Mouse (Mus musculus) left cerebral cortex, postnatal 14 days (tissue): ENCODE measurements around the gene Spata45. TPM values are rescaled to one million over a fixed set of nuclear protein-coding genes. Genes with fewer than 3 reads are reported as not detected.

Source experiments
- DNase-seq, 2 experiments: peaks; one replicate each; pipeline ENCODE4 v3.0.0; 2021 to 2022; ENCODE audit warnings: low spot score in 2 of 2, mixed read lengths in 1 of 2
- intact Hi-C: fragments of 180-260 bp; cut with DNase I; formaldehyde crosslinking; loops from one replicate; pipeline ENCODE4 v1.15.1; 2025
- total RNA-seq, 2 experiments: library from RNA; stranded (reverse); gene quantifications; 2 replicates each; pipeline ENCODE4 v1.2.3; 2021

The Spata45 gene
- total RNA-seq, 2 experiments from 2014 or later: not detected

DNA sequence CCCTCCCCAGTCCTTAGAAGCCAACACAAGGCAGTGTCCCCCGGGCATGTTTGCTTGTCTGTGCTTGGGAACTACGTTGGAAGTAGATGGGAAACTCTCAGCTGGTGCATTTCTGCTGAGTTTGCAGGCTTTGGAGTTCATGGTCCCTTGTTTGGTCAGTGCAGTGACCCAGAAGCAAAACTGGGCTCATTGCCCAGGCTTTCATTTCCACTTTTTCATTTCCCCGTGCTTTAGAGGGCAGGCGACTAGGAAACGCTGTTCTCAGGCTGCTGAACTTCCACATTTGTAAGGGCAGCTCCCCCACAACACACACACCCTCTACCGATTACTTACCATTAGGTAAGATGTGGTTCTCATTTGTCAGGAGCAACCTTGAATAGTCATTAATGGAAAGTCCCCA is 36.6 kb downstream of the Spata45 start:
- DNase-seq: peak; percentile 59 to 62
- intact Hi-C loops: no loop called here

GRCm38 (mm10) chr1:191073486-191073885 is 37.0 kb downstream of the Spata45 start:
- intact Hi-C loops: no loop called here
- DNase-seq: no peak

DNA sequence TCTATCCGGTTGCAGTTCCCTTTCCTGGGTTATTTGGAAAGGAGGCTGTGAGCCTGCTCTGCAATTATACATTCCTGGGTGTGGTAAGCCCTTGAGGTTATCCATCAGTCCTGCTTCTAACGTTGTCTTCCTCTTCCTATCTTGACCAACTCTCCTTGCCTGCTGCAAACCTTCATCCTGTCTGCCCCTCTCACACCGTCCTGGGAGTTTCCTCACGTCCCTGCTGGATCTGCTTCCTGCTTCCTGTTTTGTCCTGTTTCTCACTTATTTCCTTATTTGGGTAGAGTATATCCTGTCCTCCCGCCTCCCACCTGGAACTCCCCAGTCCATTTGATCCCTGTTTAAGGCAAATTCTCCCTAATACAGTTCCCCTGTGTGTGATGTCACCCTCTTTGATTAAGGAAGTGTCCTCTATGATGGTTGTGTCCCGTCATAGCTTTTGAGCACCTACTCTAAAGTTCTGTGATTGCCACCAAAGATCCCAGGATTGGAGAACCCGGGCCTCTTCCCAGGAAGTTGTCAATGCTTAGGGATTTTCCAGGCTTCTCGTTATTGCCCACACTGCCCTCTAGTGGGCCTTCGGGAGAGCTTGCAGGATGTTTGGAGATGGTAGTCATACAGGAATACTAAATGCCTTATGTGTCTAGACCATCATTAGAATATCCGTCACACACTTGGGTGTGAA is 38.9 kb downstream of the Spata45 start:
- peak; percentile 61 to 70 for DNase-seq
- intact Hi-C loops: loop anchor here (5.0 kb wide), 1 partner anchor 202 kb away; no protein-coding TSS in a partner anchor

DNA sequence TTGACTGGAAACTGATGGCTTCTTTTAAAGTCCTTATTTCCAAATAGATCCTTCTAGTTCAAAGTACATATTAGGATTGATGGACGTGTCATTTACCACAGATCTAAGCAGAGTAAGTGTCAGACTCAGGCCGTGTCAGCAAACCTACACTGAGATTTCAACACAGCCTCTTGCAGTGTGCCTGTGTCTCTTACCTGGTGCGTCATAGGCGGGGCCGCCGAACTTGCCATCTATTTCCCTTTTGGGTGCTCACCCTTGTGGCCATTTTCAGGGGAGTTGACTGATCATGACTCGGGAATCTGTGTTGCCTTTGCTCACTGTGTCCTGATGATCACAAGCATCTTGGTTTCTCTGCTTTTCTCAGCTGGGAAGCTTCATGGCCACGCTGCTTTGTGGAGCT is 46.8 kb downstream of the Spata45 start:
- intact Hi-C loops: loop anchor here (5.0 kb wide), 1 partner anchor 141 kb away; no protein-coding TSS in a partner anchor
- DNase-seq: no peak

DNA sequence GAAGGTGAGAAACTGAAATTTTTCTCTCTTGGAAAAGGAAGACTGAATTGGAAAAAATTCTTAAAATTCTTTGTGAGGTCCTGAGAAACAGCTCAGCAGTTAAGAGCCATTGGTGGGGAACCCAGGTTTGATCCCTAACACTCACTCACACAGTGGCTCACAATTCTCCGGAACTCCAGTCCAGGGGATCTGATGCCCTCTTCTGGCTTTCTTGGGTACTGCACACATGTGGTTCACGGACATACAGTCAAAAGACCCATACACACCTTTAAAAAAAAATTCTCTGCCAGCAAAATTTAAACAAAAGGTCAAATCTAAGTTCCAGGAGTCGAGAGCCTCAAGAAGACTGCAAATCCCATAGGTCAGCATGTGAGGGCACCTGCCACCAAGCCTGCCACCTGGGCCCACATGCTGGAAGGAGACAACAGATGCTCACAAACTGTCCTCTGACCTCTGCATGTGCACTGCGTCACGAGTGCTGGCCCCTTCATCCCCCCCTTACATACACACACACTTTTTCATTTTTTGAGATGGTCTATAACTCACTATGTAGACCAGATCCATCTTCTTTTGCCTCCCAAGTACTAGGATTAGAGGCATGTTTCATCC is 48.6 kb downstream of the Spata45 start:
- intact Hi-C loops: loop anchor here (5.0 kb wide), 1 partner anchor 143 kb away; no protein-coding TSS in a partner anchor
- peak; percentile 63 to 72 for DNase-seq

DNA sequence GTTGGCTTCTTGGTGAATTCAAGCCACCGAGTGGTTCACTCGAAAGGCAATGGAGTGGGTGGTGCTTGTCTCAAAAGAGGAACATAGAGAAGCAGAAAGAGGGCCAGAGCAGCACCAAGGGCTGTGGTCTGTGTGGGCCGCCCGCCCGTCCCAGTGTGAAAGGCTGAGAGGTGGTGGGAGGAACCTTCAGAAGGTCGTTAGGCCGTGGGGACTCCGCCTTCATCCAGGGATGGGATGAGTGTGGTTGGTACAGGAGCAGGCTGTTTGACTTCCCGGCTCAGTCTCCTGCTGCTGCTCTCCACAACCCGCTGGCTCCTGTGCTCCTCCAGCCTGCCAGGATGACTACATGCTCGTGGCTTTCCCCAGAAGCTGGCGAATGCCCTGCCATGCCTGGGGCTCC is 49.2 kb downstream of the Spata45 start:
- no peak for DNase-seq
- intact Hi-C loops: no loop called here

DNA sequence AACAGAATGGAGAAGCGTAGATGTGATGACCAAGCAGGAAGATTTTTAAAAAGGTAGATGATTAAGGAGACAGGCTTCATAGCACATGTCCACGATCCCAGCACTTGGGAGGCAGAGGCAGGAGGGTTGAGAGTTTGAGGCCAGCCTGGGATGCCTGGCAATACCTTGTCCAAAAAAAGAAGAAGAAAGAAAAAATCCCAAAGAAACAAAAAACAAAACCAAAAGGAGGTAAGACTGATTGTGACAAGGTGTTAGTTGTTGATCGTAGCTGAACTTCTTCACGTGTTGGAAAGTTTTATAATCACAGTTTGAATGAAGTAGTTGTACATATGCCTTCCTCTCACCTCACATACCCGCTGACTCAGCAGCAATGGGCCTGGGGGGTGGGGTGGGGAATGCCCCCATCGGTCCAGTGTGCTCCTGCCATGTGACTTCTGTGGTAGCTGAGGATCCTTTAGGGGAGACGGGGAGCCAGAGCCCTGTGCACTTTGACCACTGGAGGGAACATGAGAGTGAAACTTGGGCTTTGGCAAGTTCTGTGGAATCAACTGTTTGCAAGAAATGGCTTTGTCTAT is 50.0 kb downstream of the Spata45 start:
- intact Hi-C loops: no loop called here
- no peak for DNase-seq

DNA sequence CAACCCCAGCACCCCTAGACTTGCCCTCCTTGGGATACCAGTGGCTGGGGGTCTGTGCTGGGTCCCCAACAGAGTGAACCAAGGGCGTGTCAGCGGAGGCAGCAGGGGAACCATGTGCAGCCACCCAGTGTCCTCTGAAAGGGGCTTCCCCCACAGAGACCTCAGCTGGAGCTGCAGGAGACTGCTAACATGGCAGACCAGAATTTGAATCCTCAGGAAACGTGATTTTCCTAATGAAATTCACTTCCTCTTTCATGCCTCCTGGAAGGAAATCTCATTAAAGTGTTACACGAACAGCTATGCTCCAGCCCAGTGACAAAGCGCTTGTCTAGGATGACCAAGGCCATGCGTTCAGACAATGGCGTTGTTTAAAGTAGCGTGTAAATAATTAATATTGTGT is 50.5 kb downstream of the Spata45 start:
- DNase-seq: no peak
- intact Hi-C loops: no loop called here

GRCm38 (mm10) chr1:191087955-191088354 is 51.5 kb downstream of the Spata45 start:
- intact Hi-C loops: no loop called here
- DNase-seq: no peak

DNA sequence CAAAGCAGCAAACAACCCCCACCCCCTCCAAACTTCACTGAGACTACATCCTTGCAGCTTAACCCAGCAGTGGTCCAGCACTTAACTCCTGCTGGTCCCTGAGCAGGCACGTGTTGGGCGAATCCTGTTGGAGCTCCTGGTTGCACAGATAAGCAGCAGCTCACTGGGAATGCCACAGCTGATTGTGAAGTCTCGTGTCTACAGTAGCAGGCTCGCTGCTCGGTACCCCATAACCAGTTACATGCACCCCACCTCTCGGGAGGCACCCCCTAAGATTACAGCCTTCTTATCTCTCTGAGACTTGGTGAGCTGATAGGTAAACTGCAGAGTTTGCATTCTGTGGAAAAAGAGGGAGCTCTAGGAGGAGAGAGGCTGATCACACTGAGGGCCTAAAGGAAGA is 52.9 kb downstream of the Spata45 start:
- intact Hi-C loops: no loop called here
- DNase-seq: no peak

GRCm38 (mm10) chr1:191092050-191092449 is 55.6 kb downstream of the Spata45 start:
- no peak for DNase-seq
- intact Hi-C loops: loop anchor here (10.0 kb wide), 1 partner anchor 173 kb away; no protein-coding TSS in a partner anchor

Other genes starting within 250 kb of the Spata45 start
- gene Rps6kc1, start 124.9 kb upstream of the Spata45 start, total RNA-seq: 10 to 100 TPM; 76.0 to 84.0 TPM
- 10 to 100 TPM; 53.5 to 55.3 TPM for gene Angel2, start 111.5 kb upstream of the Spata45 start, total RNA-seq
- gene Vash2, start 57.3 kb upstream of the Spata45 start, total RNA-seq: 1 to 10 TPM; 3.3 to 4.4 TPM
- gene Flvcr1, start 10.5 kb upstream of the Spata45 start, total RNA-seq: 10 to 100 TPM; 15.7 to 16.1 TPM
- 10 to 100 TPM; 29.9 to 30.7 TPM for gene Tatdn3, start 26.3 kb downstream of the Spata45 start, total RNA-seq
- gene Nsl1, start 26.4 kb downstream of the Spata45 start, total RNA-seq: under 1 TPM; 0.70 to 0.88 TPM
- gene Batf3, start 61.2 kb downstream of the Spata45 start, total RNA-seq: under 1 TPM; 0.62 to 0.74 TPM
- gene Fam71a, start 128.2 kb downstream of the Spata45 start, total RNA-seq: not detected
- under 1 TPM; 0.51 to 0.59 TPM for gene Atf3, start 181.4 kb downstream of the Spata45 start, total RNA-seq